Mouse (Mus musculus): ENCODE measurements at regions not wholly inside any gene's neighbourhood (a gene's known extent, or its start where the extent isn't known, plus 50 kb on each side); places are given as distances from the start of the nearest gene placed in this dataset.

DNA sequence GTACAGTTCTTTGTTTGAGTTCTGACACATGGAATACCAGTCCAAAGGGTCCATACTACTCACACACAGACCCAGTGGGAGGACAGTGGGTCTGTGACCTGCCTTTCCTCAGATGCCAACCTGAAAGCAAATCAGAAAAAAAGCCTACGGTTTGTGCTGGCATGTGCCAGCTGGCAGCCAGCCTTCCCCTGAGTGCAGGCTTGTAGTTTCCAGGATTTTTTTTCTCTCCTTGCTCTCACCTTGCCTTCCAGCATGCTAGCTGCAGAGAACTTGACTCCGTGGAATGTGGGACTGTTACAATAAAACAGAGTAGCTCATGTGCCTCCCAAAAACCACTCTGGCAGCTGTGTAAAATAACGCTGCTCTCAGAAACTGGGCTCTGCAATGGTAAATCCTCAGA lies 88.2 kb downstream of the Sox11 start:
- TF ChIP-seq CTCF (IDR thresholded peaks at IDR 0.05; ENCODE audit: low read depth) (no peak), EP300 (IDR thresholded peaks at IDR 0.05; ENCODE audit: low read depth) (no peak)
